In genomic region chr15:84135472-84135871, GRCm38 (mm10) we compare ENCODE assay signal across 10 mouse cellular contexts. TPM values are rescaled to one million over a fixed set of nuclear protein-coding genes. Genes with fewer than 3 reads are reported as not detected.
A peak's percentile ranks its signal among the peaks of the same experiment; 100 is the strongest.
DNase-seq lines count a peak whose midpoint lies in the region; ATAC-seq and TF ChIP-seq lines count a peak whose summit lies in the region.
"Had no signal": no experiment of that assay in that cellular context is flagged by ENCODE, and none has a peak within 500 bp of the region (broad histone marks: within the 10 kb centered on the region; RNA-seq: fewer than 3 reads in every experiment).

No protein-coding gene starts in this region.

- H3K4me1 ChIP-seq in cerebellum, adult 2 months (ENCODE audit: control insufficient read depth, insufficient read depth, low read length) = peaks cover 8% of the 10 kb centered on the region
- no peaks in the 10 kb centered on the region for H3K4me1 ChIP-seq in lung, embryonic 14.5 days (ENCODE audit: insufficient read depth)
- H3K4me1 ChIP-seq in cortical plate, adult 2 months (ENCODE audit: control insufficient read depth, insufficient read depth, low read length) = no peaks in the 10 kb centered on the region

- no peaks in the 10 kb centered on the region for H3K9me3 ChIP-seq in lung, embryonic 14.5 days (ENCODE audit: low read depth, low read length)

- no peaks in the 10 kb centered on the region for H3K36me3 ChIP-seq in lung, embryonic 14.5 days (ENCODE audit: insufficient read depth)
- H3K36me3 ChIP-seq: G1E had no signal

- ATAC-seq in lung, embryonic 14.5 days (ENCODE audit: insufficient read depth) = no peak

- H3K4me2 ChIP-seq in lung, embryonic 14.5 days = no peak overlapping the region

- H3K27ac ChIP-seq in cerebellum, adult 2 months (ENCODE audit: insufficient read depth, low read length) = no peak overlapping the region
- no peak overlapping the region for H3K27ac ChIP-seq in lung, embryonic 14.5 days (ENCODE audit: low read depth)
- no peak overlapping the region for H3K27ac ChIP-seq in cortical plate, adult 2 months (ENCODE audit: insufficient read depth, low read length)

- no peak overlapping the region for H3K9ac ChIP-seq in lung, embryonic 14.5 days

- H3K27me3 ChIP-seq in cerebellum, adult 2 months (ENCODE audit: control insufficient read depth, insufficient read depth, low read length) = no peaks in the 10 kb centered on the region
- no peaks in the 10 kb centered on the region for H3K27me3 ChIP-seq in lung, embryonic 14.5 days (ENCODE audit: insufficient read depth, low read length)

- H3K4me3 ChIP-seq in cerebellum, adult 2 months (replicated peaks; ENCODE audit: insufficient read depth, low read depth, low read length) = no peak overlapping the region
- H3K4me3 ChIP-seq in lung, embryonic 14.5 days (ENCODE audit: low read depth, low read length) = no peak overlapping the region
- H3K4me3 ChIP-seq in cortical plate, adult 2 months (ENCODE audit: insufficient read depth, low read length) = no peak overlapping the region

- no peak for DNase-seq in cerebellum, adult 2 months
- DNase-seq in cerebellum, adult 11 months = no peak
- peak; percentile 70 for DNase-seq in lung, embryonic 14.5 days
- no peak for DNase-seq in lung, adult 18-20 months
- peak; percentile 36 for DNase-seq in lung, postnatal 36 days
- DNase-seq in urinary bladder, adult 2 months (ENCODE audit: low spot score) = no peak
- no peak for DNase-seq in right cerebral cortex, postnatal 10 days (ENCODE audit: low spot score in 2 of 2)

- no peak for TF ChIP-seq POLR2A in cerebellum, adult 2 months (IDR thresholded peaks at IDR 0.05; ENCODE audit: borderline replicate concordance, insufficient read depth, low read length)
- TF ChIP-seq POLR2A in cortical plate, adult 2 months (IDR thresholded peaks at IDR 0.05; ENCODE audit: extremely low read depth, insufficient read depth, low read length) = no peak

- TF ChIP-seq CTCF in cerebellum, adult 2 months (IDR thresholded peaks at IDR 0.05; ENCODE audit: borderline replicate concordance, insufficient read depth, low read depth, low read length) = peak; percentile 30; the same call in 1 of the 2 replicates
- peak; percentile 67 for TF ChIP-seq CTCF in lung, embryonic 14.5 days (IDR thresholded peaks at IDR 0.05; ENCODE audit: low read depth)
- TF ChIP-seq CTCF in cortical plate, adult 2 months (IDR thresholded peaks at IDR 0.05; ENCODE audit: extremely low read depth, insufficient read depth, low read length) = peak; percentile 45

- 93% methylated on average over 5 of the region's 5 CpGs for WGBS in cerebellum, adult 2 months
- 70% methylated on average over 5 of the region's 5 CpGs for WGBS in lung, embryonic 14.5 days

RNA-seq across cellular contexts. Expression of gene Pnpla5, which starts 12.5 kb away (rescaled TPM):
- not detected in 2 replicates for polyA plus RNA-seq in cerebellum, adult 2 months (2012; rRNA removed)
- polyA plus RNA-seq in lung, embryonic 14.5 days (2014; fragmentation: Nextera tagmentation; extraction: Ambion mirVana) = not detected in 2 replicates
- polyA plus RNA-seq in cortical plate, adult 2 months (2012; rRNA removed) = not detected in 2 replicates
- 0.06 TPM in 1 of 2 replicates, not detected in the other for polyA plus RNA-seq in urinary bladder, adult 2 months (2012; rRNA removed)
- polyA plus RNA-seq: G1E; heart, embryonic 16.5 days had no signal

RNA-seq across cellular contexts. Expression of gene Sult4a1, which starts 29.9 kb away (rescaled TPM):
- 334 and 363 TPM in 2 replicates for polyA plus RNA-seq in cerebellum, adult 2 months (2012; rRNA removed)
- 0.62 and 0.75 TPM in 2 replicates for polyA plus RNA-seq in lung, embryonic 14.5 days (2014; fragmentation: Nextera tagmentation; extraction: Ambion mirVana)
- 440 and 441 TPM in 2 replicates for polyA plus RNA-seq in cortical plate, adult 2 months (2012; rRNA removed)
- 2.0 and 2.4 TPM in 2 replicates for polyA plus RNA-seq in urinary bladder, adult 2 months (2012; rRNA removed)
- polyA plus RNA-seq: G1E had no signal

RNA-seq across cellular contexts. Expression of gene Pnpla3, which starts 32.2 kb away (rescaled TPM):
- 39.9 and 47.9 TPM in 2 replicates for polyA plus RNA-seq in cerebellum, adult 2 months (2012; rRNA removed)
- 0.41 TPM in 1 of 2 replicates, not detected in the other for polyA plus RNA-seq in lung, embryonic 14.5 days (2014; fragmentation: Nextera tagmentation; extraction: Ambion mirVana)
- 20.4 and 26.2 TPM in 2 replicates for polyA plus RNA-seq in cortical plate, adult 2 months (2012; rRNA removed)
- polyA plus RNA-seq in urinary bladder, adult 2 months (2012; rRNA removed) = 10.0 and 23.6 TPM in 2 replicates
- polyA plus RNA-seq: G1E had no signal

RNA-seq across cellular contexts. Expression of gene Samm50, which starts 56.6 kb away (rescaled TPM):
- 56.4 and 57.1 TPM in 2 replicates for polyA plus RNA-seq in cerebellum, adult 2 months (2012; rRNA removed)
- 78.4 and 80.1 TPM in 2 replicates for polyA plus RNA-seq in lung, embryonic 14.5 days (2014; fragmentation: Nextera tagmentation; extraction: Ambion mirVana)
- 43.5 and 47.7 TPM in 2 replicates for polyA plus RNA-seq in cortical plate, adult 2 months (2012; rRNA removed)
- polyA plus RNA-seq in urinary bladder, adult 2 months (2012; rRNA removed) = 15.2 and 28.2 TPM in 2 replicates

Comparison
In these comparisons a context has a peak if more than half of its experiments do, and no peak if none do; other contexts are left out.
1. DNase-seq: peak in lung, embryonic 14.5 days (single experiment) and lung, postnatal 36 days (single experiment); none in cerebellum, adult 2 months (0 of 2), cerebellum, adult 11 months (single experiment), lung, adult 18-20 months (0 of 2), urinary bladder, adult 2 months (single experiment) and right cerebral cortex, postnatal 10 days (0 of 2).
2. RNA of gene Sult4a1, which starts 29.9 kb away (polyA plus RNA-seq): 440 to 441 TPM in cortical plate, adult 2 months and 334 to 363 TPM in cerebellum, adult 2 months; 2.0 to 2.4 TPM in urinary bladder, adult 2 months and 0.62 to 0.75 TPM in lung, embryonic 14.5 days; every median in the first group is over 10 times any median in the second.
3. Peak in every context shown above with its lines, with median percentiles within 50 percentile points of each other: CTCF ChIP-seq.